Mouse (Mus musculus) liver, embryonic 14.5 days (tissue): ENCODE measurements around the gene Henmt1.

ENCODE experiments used
- CTCF ChIP-seq: IDR thresholded peaks from 2 replicates; pipeline ENCODE4 v1.5.1; 2016; ENCODE audit warnings: antibody characterized with exemption, low read depth, control low read depth
- EP300 ChIP-seq: IDR thresholded peaks from 2 replicates; pipeline ENCODE4 v1.6.1; 2016; ENCODE audit warnings: antibody characterized with exemption, low read depth

- TF ChIP-seq CTCF (no peak), EP300 (no peak)
These were observed 55.7 kb downstream of the Henmt1 start for GRCm38 (mm10) chr3:108995379-108995778.
